Mouse (Mus musculus): ENCODE measurements around the gene Rnf26.

Rnf26 gene

GRCm38 (mm10) chr9:44075276-44075995 lies 37.9 kb downstream of the Rnf26 start:
- DNase-seq (ENCODE audit: low read depth) = no peak

DNA sequence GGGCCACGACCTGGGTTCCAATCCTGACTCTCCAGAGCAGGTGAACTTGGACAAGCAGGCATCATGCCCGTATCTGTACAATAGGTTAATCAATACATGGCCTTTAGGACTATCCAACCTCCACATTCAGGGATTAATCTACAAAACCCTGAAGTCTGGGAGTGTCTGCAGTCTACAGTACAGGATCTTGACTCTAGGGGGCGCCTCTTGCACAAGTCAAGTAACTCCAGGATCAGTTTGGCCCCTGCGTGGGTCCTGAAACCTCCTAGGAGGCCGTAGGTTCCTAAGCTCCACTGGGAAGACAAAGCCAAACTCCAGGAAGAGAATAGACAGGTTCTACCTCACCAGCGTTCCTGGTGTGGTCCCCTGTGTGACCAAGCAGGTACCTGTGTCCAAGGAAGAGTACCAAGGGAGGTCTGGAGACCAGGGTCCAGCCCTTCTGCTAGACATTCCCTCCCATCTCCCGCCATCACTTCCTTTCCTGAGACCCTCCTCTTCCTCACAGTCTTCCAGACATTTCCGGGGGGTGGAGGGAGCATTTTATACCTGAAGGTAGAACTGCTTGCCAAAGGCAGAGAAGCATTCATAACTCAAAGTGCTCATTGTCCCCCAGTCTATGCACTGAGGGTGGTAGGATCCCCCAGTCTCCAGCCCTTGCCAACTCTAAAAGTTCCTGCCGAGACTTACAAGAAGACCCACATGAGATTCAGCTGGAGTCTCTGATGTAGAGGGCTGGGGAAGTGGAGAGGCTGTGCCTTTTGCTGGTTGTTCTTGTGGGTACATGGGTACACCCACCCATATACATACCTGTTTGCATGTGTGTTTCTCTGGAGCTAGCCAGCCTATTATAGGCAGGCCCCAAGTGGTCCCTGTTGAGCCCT lies 38.7 kb downstream of the Rnf26 start:
- DNase-seq (ENCODE audit: low read depth) = peak; percentile 40

- DNase-seq (ENCODE audit: low read depth) = no peak
Observed at GRCm38 (mm10) chr9:44073115-44073514, 40.2 kb downstream of the Rnf26 start.

DNA sequence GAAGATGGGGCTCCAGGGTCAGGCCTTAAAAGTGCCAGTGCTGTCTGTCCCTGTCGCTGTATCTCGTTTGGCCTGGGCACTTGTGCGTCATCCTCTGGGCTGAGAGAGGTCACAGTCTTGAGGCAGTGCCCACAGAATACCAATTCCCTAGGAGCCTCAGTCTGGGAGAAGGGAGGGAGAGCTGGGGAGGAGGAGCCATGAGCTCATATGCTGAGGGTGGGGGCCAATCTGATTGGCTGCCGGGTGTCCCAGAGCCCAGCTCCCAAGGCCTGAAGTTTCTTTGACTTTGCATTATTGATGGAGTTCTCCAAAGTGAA lies 40.8 kb downstream of the Rnf26 start:
- peak; percentile 40 for DNase-seq (ENCODE audit: low read depth)

GRCm38 (mm10) chr9:44071914-44072598 lies 41.3 kb downstream of the Rnf26 start:
- DNase-seq (ENCODE audit: low read depth) = no peak

DNA sequence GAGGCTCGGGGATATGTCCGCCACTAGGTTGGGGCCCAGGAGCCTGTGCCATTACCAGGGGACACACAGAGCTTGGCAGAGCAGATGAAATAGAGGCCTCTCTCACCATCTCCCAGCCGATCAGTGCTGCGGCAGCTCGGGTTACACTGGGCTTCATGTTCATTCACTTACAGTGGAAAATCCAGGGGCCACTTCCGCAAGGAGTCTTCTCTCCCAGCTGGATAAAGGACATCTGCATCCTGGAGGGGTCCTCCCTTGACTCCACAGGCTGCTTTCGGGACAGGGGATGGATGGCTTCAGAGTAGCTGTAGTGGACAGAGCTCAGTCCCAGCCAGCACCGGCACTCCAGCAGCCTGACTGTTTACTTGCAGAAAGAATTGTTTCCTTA lies 42.5 kb downstream of the Rnf26 start:
- DNase-seq (ENCODE audit: low read depth) = no peak

DNA sequence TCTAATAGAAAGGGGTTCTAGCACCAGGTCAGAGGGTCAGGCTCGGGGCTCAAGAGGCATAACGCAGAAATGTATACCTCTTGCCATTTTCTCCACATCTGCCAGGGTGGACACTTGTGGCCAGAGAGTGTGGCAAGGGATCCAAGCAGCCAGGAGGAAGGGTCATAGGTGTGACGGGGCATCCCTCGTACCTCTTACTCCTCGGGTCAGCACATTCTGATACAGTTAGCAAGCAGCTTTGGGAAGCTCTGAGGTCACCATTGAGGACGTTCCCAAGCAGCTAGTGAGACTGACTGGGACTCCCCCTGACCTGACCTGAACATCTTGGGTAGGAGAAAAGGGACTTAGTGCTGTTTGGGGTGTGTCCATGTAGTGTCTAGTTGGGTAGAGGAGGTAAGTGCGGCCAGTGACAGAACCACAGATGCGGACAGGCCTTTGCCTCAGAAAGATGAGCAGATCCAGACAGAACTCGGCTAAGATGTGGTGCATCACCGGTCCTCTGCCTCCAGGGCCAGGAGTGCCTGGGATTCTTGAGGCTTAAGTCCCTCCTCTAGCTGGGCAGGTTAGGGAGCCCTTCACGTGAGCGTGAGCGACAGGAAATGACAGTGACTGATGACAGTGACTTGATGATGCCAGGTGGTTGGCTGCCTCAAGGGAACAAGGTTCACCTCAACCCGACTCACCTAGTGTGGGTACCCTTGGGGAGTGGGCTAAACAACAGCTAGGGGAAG lies 43.0 kb downstream of the Rnf26 start:
- DNase-seq (ENCODE audit: low read depth) = no peak

DNA sequence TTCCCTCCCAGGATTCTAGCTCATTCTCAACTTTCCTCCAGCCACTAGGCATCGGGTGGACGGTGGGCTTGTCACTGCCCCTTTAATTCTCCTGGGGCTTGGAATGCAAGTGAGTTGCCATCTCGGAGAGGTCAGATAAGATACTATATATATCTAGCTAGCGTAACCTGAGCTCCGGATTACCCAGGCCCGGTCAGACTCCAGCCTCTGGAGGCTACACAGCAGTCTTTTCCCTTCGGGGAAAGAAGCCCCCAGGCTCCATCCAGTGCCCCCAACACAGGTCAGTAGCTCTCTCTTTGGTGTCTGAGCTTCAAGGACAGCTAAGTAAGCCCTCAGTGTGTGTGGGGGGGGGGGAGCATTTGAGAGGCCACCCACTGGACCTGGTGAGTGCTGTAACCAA lies 44.1 kb downstream of the Rnf26 start:
- DNase-seq (ENCODE audit: low read depth) = no peak

DNA sequence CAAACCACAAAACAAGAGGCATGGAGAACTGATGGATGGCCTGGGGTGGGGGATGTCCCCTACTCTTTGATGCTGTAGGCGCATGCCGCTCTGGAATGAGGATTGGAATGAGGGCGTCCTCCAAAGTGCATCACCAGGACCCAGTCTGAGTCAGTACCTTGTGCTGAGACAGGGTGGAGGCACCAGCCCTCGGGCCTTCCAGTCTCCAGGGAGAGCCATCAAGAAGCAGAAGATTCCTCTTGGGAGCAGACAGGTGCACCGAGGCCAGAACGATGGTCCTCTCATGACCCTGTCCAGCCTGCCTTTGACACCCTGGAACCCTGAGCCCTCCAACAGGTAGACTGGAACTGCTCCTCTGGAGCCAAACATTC lies 45.4 kb downstream of the Rnf26 start:
- no peak for DNase-seq (ENCODE audit: low read depth)

DNA sequence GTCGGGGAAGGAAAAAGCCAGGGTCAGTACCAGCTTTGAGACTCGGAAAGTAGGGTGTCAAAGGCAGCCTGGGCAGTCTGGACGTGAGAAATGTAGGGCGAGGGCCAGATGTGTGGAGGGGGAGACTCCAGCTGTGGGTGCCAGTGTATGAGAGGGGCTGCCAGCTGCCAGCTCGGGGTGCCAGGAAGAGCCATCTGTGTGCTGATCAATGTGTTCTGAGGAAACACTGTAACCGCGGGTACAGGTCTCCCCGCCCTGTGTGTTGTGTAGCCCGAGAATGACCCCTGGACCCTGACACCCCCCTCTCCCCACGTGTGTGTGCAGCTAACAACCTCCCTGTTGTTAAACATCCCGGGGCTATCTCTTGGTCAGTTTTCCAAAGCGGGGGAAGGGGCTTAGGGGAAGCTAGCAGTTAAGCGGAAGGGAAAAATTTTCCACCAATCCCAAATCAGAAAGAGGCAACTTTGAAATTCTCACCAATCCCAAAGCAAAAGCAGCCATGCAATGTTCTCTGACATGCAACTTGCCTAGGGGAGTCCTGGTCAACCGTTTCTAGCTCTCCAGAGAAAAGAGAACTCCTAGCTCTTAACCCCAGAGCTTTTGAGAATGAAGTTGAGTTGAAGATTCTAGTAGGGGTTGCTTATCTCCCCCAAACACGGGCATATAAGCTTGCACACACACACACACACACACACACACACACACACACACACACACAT lies 45.9 kb downstream of the Rnf26 start:
- peak; percentile 53 for DNase-seq (ENCODE audit: low read depth)

DNA sequence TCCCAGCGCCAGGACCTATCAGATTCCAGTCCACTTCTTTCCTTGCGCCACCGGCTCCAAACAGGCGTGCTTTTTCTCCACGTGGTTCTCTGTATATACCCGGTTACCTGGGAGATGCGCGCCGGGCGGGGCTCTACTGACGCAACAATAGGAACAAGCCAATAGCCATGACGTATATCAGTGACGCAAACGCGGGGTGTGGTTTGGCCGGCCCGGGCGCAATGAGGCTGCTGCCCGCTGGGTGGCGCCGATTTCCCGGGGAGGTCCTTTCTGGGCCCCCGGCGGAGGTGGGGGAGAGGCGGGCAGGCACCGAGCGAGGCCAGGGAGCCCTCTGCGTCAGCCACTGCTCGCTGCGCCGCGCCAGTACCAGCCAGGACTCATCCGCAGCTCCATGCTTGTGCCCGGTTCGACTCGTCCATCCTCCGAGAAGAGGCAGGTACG lies 46.5 kb downstream of the Rnf26 start, which contains the start of gene Usp2:
TSS of gene Usp2 (plus strand) at position 237 of the 441 bp plus-strand sequence.
- DNase-seq (ENCODE audit: low read depth) = peak; percentile 98

- DNase-seq (ENCODE audit: low read depth) = no peak
Observed at GRCm38 (mm10) chr9:44065177-44065576, 48.1 kb downstream of the Rnf26 start.

DNA sequence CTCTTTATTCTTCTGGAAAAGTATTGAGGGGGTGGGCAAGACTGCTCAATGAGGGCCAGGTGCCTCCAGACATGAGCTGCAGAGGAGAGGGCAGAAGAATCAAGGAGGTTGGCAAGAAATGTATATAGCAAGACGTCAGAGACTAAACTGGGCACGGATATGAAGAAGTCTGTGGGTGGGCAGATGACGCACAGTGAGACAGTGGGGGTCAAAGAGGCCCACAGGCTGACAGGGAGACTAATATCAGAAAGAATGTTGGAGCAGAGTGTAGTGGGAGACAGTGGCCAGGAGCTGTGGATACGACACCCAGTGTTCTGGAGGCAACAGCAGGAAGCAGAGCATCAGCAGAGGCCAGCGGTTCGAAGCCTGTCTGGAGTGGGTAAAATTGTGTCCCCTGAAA lies 54.7 kb downstream of the Rnf26 start:
- peak; percentile 86 for DNase-seq (ENCODE audit: low read depth)

- peak; percentile 61 for DNase-seq (ENCODE audit: low read depth)
Observed at GRCm38 (mm10) chr9:44053936-44054335, 59.4 kb downstream of the Rnf26 start.

DNA sequence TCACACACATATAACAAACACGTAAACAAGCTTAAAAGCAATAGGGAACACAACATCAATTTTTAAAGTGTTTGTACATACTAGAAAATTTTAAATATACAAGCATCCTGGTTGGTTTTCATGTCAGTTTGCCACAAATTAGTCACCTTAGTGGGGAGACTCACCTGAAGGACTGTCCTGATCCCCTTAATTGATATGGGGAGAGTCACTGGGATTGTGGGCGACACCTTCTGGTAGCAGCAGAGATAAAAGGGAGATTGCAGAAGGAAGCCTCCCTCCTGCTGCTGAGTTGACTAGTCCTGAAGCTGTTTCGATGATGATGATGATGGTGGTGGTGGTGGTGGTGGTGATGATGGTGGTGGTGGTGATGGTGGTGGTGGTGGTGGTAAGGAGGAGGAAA lies 60.5 kb downstream of the Rnf26 start:
- DNase-seq (ENCODE audit: low read depth) = no peak

- no peak for DNase-seq (ENCODE audit: low read depth)
Observed at GRCm38 (mm10) chr9:44049381-44050165, 63.7 kb downstream of the Rnf26 start.

DNA sequence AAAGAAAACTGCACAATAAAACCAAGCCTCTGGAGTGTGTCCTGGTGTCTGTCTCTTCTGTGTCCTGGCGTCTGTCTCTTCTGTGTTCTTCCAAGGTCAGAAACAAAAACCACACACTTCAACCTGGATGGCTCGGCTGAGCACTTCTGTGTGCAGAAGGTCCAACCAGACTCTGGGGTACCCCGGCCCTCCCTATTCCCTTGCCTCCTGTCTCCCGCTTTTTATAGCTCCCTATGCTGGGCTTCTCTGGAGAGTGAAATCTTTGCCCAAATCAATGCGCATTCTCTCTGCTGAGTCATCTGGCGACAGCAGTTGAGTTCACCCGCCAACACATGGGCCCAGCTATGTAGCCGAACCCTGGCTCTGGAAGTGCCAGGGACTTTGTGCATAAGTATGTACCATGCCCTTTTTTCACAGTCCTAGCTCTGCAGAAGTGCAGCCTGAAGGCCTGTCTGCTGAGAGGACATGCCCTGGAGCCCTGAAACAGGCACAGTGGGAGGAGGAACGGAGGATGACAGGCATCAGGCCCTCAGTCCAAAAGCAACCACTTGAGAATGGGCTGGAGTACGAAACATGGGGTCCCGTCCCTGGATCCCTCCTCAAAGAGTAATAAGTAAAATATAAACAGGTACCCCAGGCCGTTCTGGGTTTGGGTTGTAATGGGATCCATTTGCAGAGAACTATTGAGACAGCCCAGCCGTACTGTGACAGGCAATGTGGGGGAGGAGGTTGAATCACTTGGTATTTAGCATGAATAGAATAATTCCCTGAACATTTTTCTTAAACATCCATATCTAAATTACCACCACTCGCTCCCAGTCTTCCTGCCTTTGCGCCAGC lies 64.6 kb downstream of the Rnf26 start:
- DNase-seq (ENCODE audit: low read depth) = peak; percentile 68

GRCm38 (mm10) chr9:44047571-44048490 lies 65.5 kb downstream of the Rnf26 start:
- no peak for DNase-seq (ENCODE audit: low read depth)

DNA sequence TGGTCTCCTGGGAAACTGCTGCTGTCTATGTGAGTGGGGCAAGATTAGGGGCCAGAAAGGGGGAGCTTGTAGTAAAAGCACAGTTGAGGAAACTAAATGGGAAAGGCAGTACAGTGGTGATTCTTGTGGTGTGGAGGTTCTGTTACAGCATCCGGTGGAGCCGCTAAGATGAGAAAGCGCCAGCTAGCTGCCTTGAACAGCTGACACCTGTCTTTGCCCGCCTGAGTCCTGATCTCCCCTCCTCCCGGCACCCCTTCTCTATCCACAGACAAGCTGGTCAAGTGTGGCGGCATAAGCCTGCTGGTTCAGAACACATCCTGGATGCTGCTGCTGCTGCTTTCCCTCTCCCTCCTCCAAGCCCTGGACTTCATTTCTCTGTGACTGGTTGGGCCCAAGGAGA lies 66.2 kb downstream of the Rnf26 start:
- no peak for DNase-seq (ENCODE audit: low read depth)

Measured in NIH3T3 (cell line).